ENCODE assay signal across 8 mouse cellular contexts in the genomic region with DNA sequence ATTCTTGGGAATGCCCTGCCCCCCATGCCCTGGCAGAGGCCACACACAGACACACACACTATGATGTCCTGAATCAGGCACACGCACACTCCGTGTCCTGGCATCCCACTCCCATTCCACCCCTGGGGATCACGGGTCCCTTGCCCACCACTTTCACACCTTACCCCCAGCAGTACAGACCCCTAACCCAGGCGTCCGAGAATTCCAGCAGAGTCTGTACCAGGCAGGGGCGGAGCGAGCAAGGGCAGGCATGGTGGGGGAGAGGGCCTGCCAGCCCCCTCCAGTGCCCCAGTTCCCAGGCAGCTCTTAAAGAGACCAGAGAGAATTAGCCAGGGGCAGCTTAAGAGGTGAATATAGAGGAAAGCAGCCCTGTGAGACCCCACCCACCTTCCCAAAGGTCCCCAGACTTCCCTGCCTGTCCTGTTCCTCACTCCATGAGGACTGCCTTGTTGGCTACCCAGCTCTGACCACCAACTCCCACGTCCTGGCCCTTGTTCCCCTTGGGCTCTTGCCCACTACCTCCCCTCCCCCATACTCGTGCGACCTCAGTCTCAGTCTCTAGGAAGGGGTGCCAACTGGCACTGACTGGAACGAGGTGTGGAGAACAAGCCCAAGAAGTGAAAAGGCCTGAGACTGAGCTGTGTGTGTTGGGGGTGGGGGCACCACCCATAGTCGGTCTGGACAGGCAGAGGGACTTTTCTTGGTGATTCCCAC. TPM values are rescaled to one million over a fixed set of nuclear protein-coding genes. Genes with fewer than 3 reads are reported as not detected.
A peak's percentile ranks its signal among the peaks of the same experiment; 100 is the strongest.
DNase-seq lines count a peak whose midpoint lies in the region; ATAC-seq and TF ChIP-seq lines count a peak whose summit lies in the region.

A gene (minus strand): TSS at position 200 of the 714 bp plus-strand sequence.

- in situ Hi-C loops in CH12.LX (cut with MboI; ENCODE audit: low pct_ligation_motif_present, low pct_unique_long_range_greater_than_20kb, low sequenced_read_pairs) = loop anchor here (5.0 kb wide), 1 partner anchor 54 kb away; no protein-coding TSS in a partner anchor

- intact Hi-C loops in heart, postnatal 25 days (cut with DNase I) = no loop called here

- no peaks in the 10 kb centered on the region for H3K79me2 ChIP-seq in CH12.LX (replicated peaks; ENCODE audit: control insufficient read depth, extremely low read depth, insufficient read depth, poor library complexity, severe bottlenecking)

- TF ChIP-seq POLR2A in CH12.LX (IDR thresholded peaks at IDR 0.05; ENCODE audit: low read depth, low read length) = no peak

- H3K4me1 ChIP-seq in heart, embryonic 12.5 days (replicated peaks) = peaks cover 12% of the 10 kb centered on the region
- H3K4me1 ChIP-seq in CH12.LX (ENCODE audit: control insufficient read depth in 1 of 2, insufficient read depth in 2 of 2) = peaks cover 30 to 70% of the 10 kb centered on the region in 2 experiments
- H3K4me1 ChIP-seq in forebrain, embryonic 16.5 days (replicated peaks; ENCODE audit: control insufficient read depth, insufficient read depth, low read length) = peaks cover 20% of the 10 kb centered on the region
- peaks cover 22% of the 10 kb centered on the region for H3K4me1 ChIP-seq in limb, embryonic 12.5 days (replicated peaks)

- no peak for DNase-seq in heart, adult 8-10 months (ENCODE audit: low spot score)
- DNase-seq in CH12.LX (ENCODE audit: extremely low read depth) = no peak
- DNase-seq in embryo, embryonic 10 days (ENCODE audit: low spot score) = no peak
- no peak for DNase-seq in heart, postnatal 25 days (ENCODE audit: low spot score)

- H3K27me3 ChIP-seq in heart, embryonic 12.5 days (replicated peaks) = peaks cover 56% of the 10 kb centered on the region
- peaks cover 2% of the 10 kb centered on the region for H3K27me3 ChIP-seq in CH12.LX (replicated peaks)
- 0 out of 2 replicates have a peak, but pooled peaks cover 4% of the 10 kb centered on the region for H3K27me3 ChIP-seq in forebrain, embryonic 16.5 days (replicated peaks; ENCODE audit: control insufficient read depth, insufficient read depth, low read length)
- H3K27me3 ChIP-seq in limb, embryonic 12.5 days = peaks cover 44% of the 10 kb centered on the region

- TF ChIP-seq EP300 in CH12.LX (IDR thresholded peaks at IDR 0.05; ENCODE audit: low read length) = no peak

- H3K9ac ChIP-seq in heart, embryonic 12.5 days = no peak within 1 kb of the TSS
- H3K9ac ChIP-seq in CH12.LX (ENCODE audit: insufficient read depth, low read depth) = no peak within 1 kb of the TSS
- no peak within 1 kb of the TSS for H3K9ac ChIP-seq in forebrain, embryonic 16.5 days (replicated peaks; ENCODE audit: low read depth, low read length)
- peak within 1 kb of the TSS; percentile 34 for H3K9ac ChIP-seq in limb, embryonic 12.5 days (replicated peaks)

- H3K4me2 ChIP-seq in heart, embryonic 12.5 days = no peak within 1 kb of the TSS
- no peak within 1 kb of the TSS for H3K4me2 ChIP-seq in CH12.LX (ENCODE audit: insufficient read depth, low read depth, poor library complexity, severe bottlenecking)
- H3K4me2 ChIP-seq in forebrain, embryonic 16.5 days (ENCODE audit: low read length) = no peak within 1 kb of the TSS
- peak within 1 kb of the TSS; percentile 13; the same call in 1 of the 2 replicates for H3K4me2 ChIP-seq in limb, embryonic 12.5 days

- TF ChIP-seq RAD21 in CH12.LX (IDR thresholded peaks at IDR 0.05; ENCODE audit: low read depth, low read length) = no peak

- H3K27ac ChIP-seq in heart, embryonic 12.5 days (ENCODE audit: poor library complexity, severe bottlenecking) = no peak within 1 kb of the TSS
- no peak within 1 kb of the TSS for H3K27ac ChIP-seq in CH12.LX (ENCODE audit: insufficient read depth, low read depth)
- no peak within 1 kb of the TSS for H3K27ac ChIP-seq in forebrain, embryonic 16.5 days (ENCODE audit: low read length)
- no peak within 1 kb of the TSS for H3K27ac ChIP-seq in limb, embryonic 12.5 days

- ATAC-seq in heart, embryonic 12.5 days (ENCODE audit: insufficient number of reproducible peaks, low FRiP score) = 0 out of 2 replicates have a peak, but pooled peaks have one; percentile 12
- peak; percentile 9; the same call in 1 of the 2 replicates for ATAC-seq in forebrain, embryonic 16.5 days
- no peak for ATAC-seq in limb, embryonic 12.5 days (ENCODE audit: insufficient number of reproducible peaks, insufficient read depth, low FRiP score, low TSS enrichment, low read depth)
- no peak for ATAC-seq in neutrophil, adult 5-6 weeks (ENCODE audit: extremely low read depth, insufficient number of reproducible peaks, low FRiP score, poor library complexity, severe bottlenecking)

- no peaks in the 10 kb centered on the region for H3K36me3 ChIP-seq in heart, embryonic 12.5 days
- no peaks in the 10 kb centered on the region for H3K36me3 ChIP-seq in CH12.LX (replicated peaks in 1 of 2; ENCODE audit: control insufficient read depth in 1 of 2, insufficient read depth in 1 of 2, low read length in 1 of 2)
- no peaks in the 10 kb centered on the region for H3K36me3 ChIP-seq in forebrain, embryonic 16.5 days (ENCODE audit: control insufficient read depth, insufficient read depth)
- H3K36me3 ChIP-seq in limb, embryonic 12.5 days = no peaks in the 10 kb centered on the region

- H3K9me3 ChIP-seq in heart, embryonic 12.5 days (replicated peaks) = no peaks in the 10 kb centered on the region
- H3K9me3 ChIP-seq in CH12.LX (replicated peaks; ENCODE audit: low read length) = no peaks in the 10 kb centered on the region
- no peaks in the 10 kb centered on the region for H3K9me3 ChIP-seq in forebrain, embryonic 16.5 days (ENCODE audit: control insufficient read depth, low read length)
- no peaks in the 10 kb centered on the region for H3K9me3 ChIP-seq in limb, embryonic 12.5 days

- 34% methylated on average over 12 of the region's 12 CpGs for WGBS in heart, embryonic 12.5 days
- 28% methylated on average over 12 of the region's 12 CpGs for WGBS in forebrain, embryonic 16.5 days
- 36% methylated on average over 12 of the region's 12 CpGs for WGBS in limb, embryonic 12.5 days

- no peak for TF ChIP-seq CTCF in CH12.LX (conservative IDR thresholded peaks at IDR 0.05 in 1 of 2, IDR thresholded peaks at IDR 0.05 in 1 of 2; ENCODE audit: low read depth in 2 of 2, low read length in 2 of 2)

- dilution Hi-C loops in CH12.LX (cut with MboI; ENCODE audit: extremely low pct_ligation_motif_present, extremely low pct_unique_long_range_greater_than_20kb, low sequenced_read_pairs) = no loop called here

- H3K4me3 ChIP-seq in heart, embryonic 12.5 days = no peak within 1 kb of the TSS
- no peak within 1 kb of the TSS for H3K4me3 ChIP-seq in CH12.LX (replicated peaks in 1 of 3; ENCODE audit: low read depth in 2 of 3, low read length in 2 of 3, poor library complexity in 1 of 3)
- no peak within 1 kb of the TSS for H3K4me3 ChIP-seq in forebrain, embryonic 16.5 days (replicated peaks; ENCODE audit: low read length)
- H3K4me3 ChIP-seq in limb, embryonic 12.5 days (replicated peaks) = no peak within 1 kb of the TSS

TF ChIP-seq in CH12.LX, 34 proteins besides CTCF, POLR2A, EP300 and RAD21:
- TF ChIP-seq TBP (conservative IDR thresholded peaks at IDR 0.05; ENCODE audit: low read depth, low read length) (no peak), ZMIZ1 (IDR thresholded peaks at IDR 0.05; ENCODE audit: low read depth, low read length) (no peak), UBTF (IDR thresholded peaks at IDR 0.05; ENCODE audit: low read depth, low read length) (no peak), IRF4 (IDR thresholded peaks at IDR 0.05; ENCODE audit: low read depth, low read length) (0 out of 2 replicates have a peak, but pooled peaks have one; percentile 33), KAT2A (IDR thresholded peaks at IDR 0.05; ENCODE audit: insufficient replicate concordance, low read length) (no peak), BHLHE40 (IDR thresholded peaks at IDR 0.05; ENCODE audit: low read depth, low read length) (no peak), CHD2 (IDR thresholded peaks at IDR 0.05; ENCODE audit: low read length) (peak; percentile 16; the same call in 1 of the 2 replicates), JUND (conservative IDR thresholded peaks at IDR 0.05; ENCODE audit: low read depth, low read length) (no peak), POLR2AphosphoS2 (IDR thresholded peaks at IDR 0.05; ENCODE audit: low read depth, low read length) (no peak), MEF2A (IDR thresholded peaks at IDR 0.05; ENCODE audit: borderline replicate concordance, low read depth, low read length) (no peak), SIN3A (IDR thresholded peaks at IDR 0.05; ENCODE audit: low read length) (no peak), NELFE (IDR thresholded peaks at IDR 0.05; ENCODE audit: low read depth, low read length) (no peak)

RNA-seq across cellular contexts. Expression of the gene that starts here (rescaled TPM):
- polyA plus RNA-seq in heart, embryonic 12.5 days (2016; fragmentation: Nextera tagmentation; extraction: Ambion mirVana) = 0.92 and 1.3 TPM in 2 replicates
- 1 to 10 TPM; 2.6 to 4.7 (median 3.8) TPM for total RNA-seq in heart, adult 8-10 months (2022)
- total RNA-seq in CH12.LX (2012; rRNA removed) = 4.5 and 4.7 TPM in 2 replicates
- total RNA-seq in CH12.LX (2014; rRNA removed) = 2.3 and 3.5 TPM in 2 replicates
- polyA plus RNA-seq in CH12.LX (2012; ENCODE audit: insufficient read length, low read depth) = 7.1 and 7.9 TPM in 2 replicates
- polyA plus RNA-seq in forebrain, embryonic 16.5 days (2015; fragmentation: Nextera tagmentation; extraction: Ambion mirVana) = 16.5 and 25.8 TPM in 2 replicates
- polyA plus RNA-seq in limb, embryonic 12.5 days (2016; fragmentation: Nextera tagmentation; extraction: Ambion mirVana) = 8.0 and 8.3 TPM in 2 replicates
- total RNA-seq in neutrophil, adult 5-6 weeks (2017) = 161 and 176 TPM in 2 replicates
- 1 to 10 TPM; 1.9 to 3.7 TPM for total RNA-seq in heart, postnatal 25 days (2021)

Comparison
In these comparisons a context has a peak if more than half of its experiments do, and no peak if none do; other contexts are left out.
1. RNA of the gene that starts here (total RNA-seq): 161 to 176 TPM in neutrophil, adult 5-6 weeks; 2.3 to 4.7 TPM in CH12.LX, 2.6 to 4.7 TPM in heart, adult 8-10 months and 1.9 to 3.7 TPM in heart, postnatal 25 days; every median in the first group is over 10 times any median in the second.
2. ATAC-seq: peak in heart, embryonic 12.5 days (single experiment) and forebrain, embryonic 16.5 days (single experiment); none in limb, embryonic 12.5 days (single experiment) and neutrophil, adult 5-6 weeks (single experiment).